8 mouse cellular contexts compared by ENCODE assay signal in the genomic region with DNA sequence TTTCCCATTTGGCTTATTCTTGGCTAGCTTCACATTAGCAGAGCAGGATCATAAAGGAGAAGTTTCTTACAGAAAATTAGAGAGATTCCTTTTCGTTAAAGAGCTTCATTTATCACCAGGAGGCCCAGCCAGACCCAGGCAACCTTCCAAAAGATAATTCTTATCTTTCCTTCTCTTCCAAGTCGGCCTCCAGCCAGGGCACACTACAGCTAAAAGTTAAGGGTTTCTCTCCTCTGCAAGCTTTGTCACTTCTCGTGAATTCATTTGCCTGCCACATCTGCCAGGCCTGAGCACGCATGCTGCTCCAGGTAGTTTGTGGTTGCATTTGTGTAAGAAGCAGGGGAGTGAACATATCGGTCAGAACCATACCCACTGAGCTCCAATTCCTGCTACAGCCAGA. TPM values are rescaled to one million over a fixed set of nuclear protein-coding genes. Genes with fewer than 3 reads are reported as not detected.
DNase-seq lines count a peak whose midpoint lies in the region; ATAC-seq and TF ChIP-seq lines count a peak whose summit lies in the region.

No protein-coding gene starts in this region.

- H3K9ac ChIP-seq in forebrain, embryonic 16.5 days (replicated peaks; ENCODE audit: low read depth, low read length) = 0 out of 2 replicates have a peak overlapping the region, but pooled peaks have one; percentile 91
- no peak overlapping the region for H3K9ac ChIP-seq in limb, embryonic 14.5 days (ENCODE audit: low read depth, low read length, severe bottlenecking)

- no peak for TF ChIP-seq POLR2A in limb, embryonic 14.5 days (IDR thresholded peaks at IDR 0.05; ENCODE audit: borderline replicate concordance, extremely low read depth, insufficient read depth, insufficient read length)

- H3K27ac ChIP-seq in forebrain, embryonic 16.5 days (ENCODE audit: low read length) = no peak overlapping the region
- no peak overlapping the region for H3K27ac ChIP-seq in limb, embryonic 14.5 days (replicated peaks; ENCODE audit: low read depth, low read length)

- no peaks in the 10 kb centered on the region for H3K9me3 ChIP-seq in forebrain, embryonic 16.5 days (ENCODE audit: control insufficient read depth, low read length)
- no peaks in the 10 kb centered on the region for H3K9me3 ChIP-seq in limb, embryonic 14.5 days (ENCODE audit: control insufficient read depth, low read length)

- whole genome bisulfite sequencing in forebrain, embryonic 16.5 days = 50% methylated on average over 5 of the region's 5 CpGs
- WGBS in limb, embryonic 14.5 days = 62% methylated on average over 5 of the region's 5 CpGs

- no peak overlapping the region for H3K4me3 ChIP-seq in forebrain, embryonic 16.5 days (replicated peaks; ENCODE audit: low read length)
- H3K4me3 ChIP-seq in limb, embryonic 14.5 days (replicated peaks; ENCODE audit: low read length) = peak overlapping the region; percentile 81; the same call in 1 of the 2 replicates

- H3K4me1 ChIP-seq in forebrain, embryonic 16.5 days (replicated peaks; ENCODE audit: control insufficient read depth, insufficient read depth, low read length) = peaks cover 11% of the 10 kb centered on the region
- H3K4me1 ChIP-seq in limb, embryonic 14.5 days (ENCODE audit: control insufficient read depth, insufficient read depth, low read length) = peaks cover 6% of the 10 kb centered on the region

- no peak for ATAC-seq in forebrain, embryonic 16.5 days
- ATAC-seq in limb, embryonic 14.5 days (ENCODE audit: low FRiP score, low read depth) = no peak
- no peak for ATAC-seq in CD4-positive, CD25-positive, alpha-beta regulatory T cell, adult 4 months

- H3K4me2 ChIP-seq in forebrain, embryonic 16.5 days (ENCODE audit: low read length) = peak overlapping the region; percentile 75
- no peak overlapping the region; the same call in 1 of the 2 replicates for H3K4me2 ChIP-seq in limb, embryonic 14.5 days (replicated peaks; ENCODE audit: low read depth, low read length, severe bottlenecking)

- peak; percentile 25 for DNase-seq in ovary, postnatal 36 days (ENCODE audit: low spot score)
- no peak for DNase-seq in ovary, postnatal 10 days (ENCODE audit: low spot score)
- no peak for DNase-seq in limb, embryonic 14.5 days (ENCODE audit: low spot score)
- peak; percentile 61 to 66 for DNase-seq in spleen, postnatal 4 days (ENCODE audit: low spot score in 2 of 2)
- DNase-seq in retina, embryonic 14.5 days (ENCODE audit: low spot score) = no peak
- no peak for DNase-seq in left cerebral cortex, postnatal 25 days (ENCODE audit: low spot score in 2 of 2)

- intact Hi-C loops in left cerebral cortex, postnatal 25 days (cut with DNase I) = loop anchor here (10.0 kb wide), 1 partner anchor 1054 kb away; no protein-coding TSS in a partner anchor

- H3K27me3 ChIP-seq in forebrain, embryonic 16.5 days (replicated peaks; ENCODE audit: control insufficient read depth, insufficient read depth, low read length) = no peaks in the 10 kb centered on the region
- H3K27me3 ChIP-seq in limb, embryonic 14.5 days (ENCODE audit: control insufficient read depth, insufficient read depth, low read length) = no peaks in the 10 kb centered on the region

- H3K36me3 ChIP-seq in forebrain, embryonic 16.5 days (ENCODE audit: control insufficient read depth, insufficient read depth) = 0 out of 2 replicates have a peak, but pooled peaks cover under 1% of the 10 kb centered on the region
- H3K36me3 ChIP-seq in limb, embryonic 14.5 days (ENCODE audit: control insufficient read depth, insufficient read depth, low read length) = peaks cover 13% of the 10 kb centered on the region

RNA-seq across cellular contexts. Expression of gene Cpox, which starts 0.8 kb away (rescaled TPM):
- polyA plus RNA-seq in forebrain, embryonic 16.5 days (2015; fragmentation: Nextera tagmentation; extraction: Ambion mirVana) = 8.5 and 11.1 TPM in 2 replicates
- 20.3 TPM in 2 replicates for polyA plus RNA-seq in limb, embryonic 14.5 days (2012; rRNA removed)
- 22.3 and 24.4 TPM in 2 replicates for polyA plus RNA-seq in limb, embryonic 14.5 days (2014; fragmentation: Nextera tagmentation; extraction: Ambion mirVana)
- polyA plus RNA-seq in CD4-positive, CD25-positive, alpha-beta regulatory T cell, adult 4 months (2017; shearing (Covaris generic)) = 10 to 100 TPM; 48.3 to 55.6 TPM
- total RNA-seq in left cerebral cortex, postnatal 25 days (2021) = 10 to 100 TPM; 40.2 to 40.4 TPM

RNA-seq across cellular contexts. Expression of gene E330017A01Rik, which starts 30.7 kb away (rescaled TPM):
- polyA plus RNA-seq in forebrain, embryonic 16.5 days (2015; fragmentation: Nextera tagmentation; extraction: Ambion mirVana) = not detected in 2 replicates
- not detected in 2 replicates for polyA plus RNA-seq in limb, embryonic 14.5 days (2012; rRNA removed)
- polyA plus RNA-seq in limb, embryonic 14.5 days (2014; fragmentation: Nextera tagmentation; extraction: Ambion mirVana) = not detected in 2 replicates
- polyA plus RNA-seq in CD4-positive, CD25-positive, alpha-beta regulatory T cell, adult 4 months (2017; shearing (Covaris generic)) = not detected
- not detected for total RNA-seq in left cerebral cortex, postnatal 25 days (2021)

RNA-seq across cellular contexts. Expression of gene Gpr15, which starts 49.6 kb away (rescaled TPM):
- not detected in 2 replicates for polyA plus RNA-seq in forebrain, embryonic 16.5 days (2015; fragmentation: Nextera tagmentation; extraction: Ambion mirVana)
- 0.05 and 0.06 TPM in 2 replicates for polyA plus RNA-seq in limb, embryonic 14.5 days (2012; rRNA removed)
- polyA plus RNA-seq in limb, embryonic 14.5 days (2014; fragmentation: Nextera tagmentation; extraction: Ambion mirVana) = 0.15 TPM in 1 of 2 replicates, not detected in the other
- polyA plus RNA-seq in CD4-positive, CD25-positive, alpha-beta regulatory T cell, adult 4 months (2017; shearing (Covaris generic)) = 10 to 100 TPM; 35.4 to 55.3 TPM
- not detected for total RNA-seq in left cerebral cortex, postnatal 25 days (2021)

RNA-seq across cellular contexts. Expression of gene Gm813, which starts 52.5 kb away (rescaled TPM):
- not detected in 2 replicates for polyA plus RNA-seq in forebrain, embryonic 16.5 days (2015; fragmentation: Nextera tagmentation; extraction: Ambion mirVana)
- not detected in 2 replicates for polyA plus RNA-seq in limb, embryonic 14.5 days (2012; rRNA removed)
- not detected in 2 replicates for polyA plus RNA-seq in limb, embryonic 14.5 days (2014; fragmentation: Nextera tagmentation; extraction: Ambion mirVana)
- polyA plus RNA-seq in CD4-positive, CD25-positive, alpha-beta regulatory T cell, adult 4 months (2017; shearing (Covaris generic)) = not detected
- total RNA-seq in left cerebral cortex, postnatal 25 days (2021) = not detected

RNA-seq across cellular contexts. Expression of gene Cldnd1, which starts 58.4 kb away (rescaled TPM):
- polyA plus RNA-seq in forebrain, embryonic 16.5 days (2015; fragmentation: Nextera tagmentation; extraction: Ambion mirVana) = 118 and 119 TPM in 2 replicates
- 107 and 125 TPM in 2 replicates for polyA plus RNA-seq in limb, embryonic 14.5 days (2012; rRNA removed)
- 137 and 145 TPM in 2 replicates for polyA plus RNA-seq in limb, embryonic 14.5 days (2014; fragmentation: Nextera tagmentation; extraction: Ambion mirVana)
- polyA plus RNA-seq in CD4-positive, CD25-positive, alpha-beta regulatory T cell, adult 4 months (2017; shearing (Covaris generic)) = 100 to 1,000 TPM; 201 to 243 TPM
- total RNA-seq in left cerebral cortex, postnatal 25 days (2021) = 100 to 1,000 TPM in 1 of 2 experiments, 10 to 100 TPM in 1; 96.8 to 103 TPM

Comparison
In these comparisons a context has a peak if more than half of its experiments do, and no peak if none do; other contexts are left out.
1. DNase-seq: peak in ovary, postnatal 36 days (single experiment) and spleen, postnatal 4 days (2 of 2); none in ovary, postnatal 10 days (single experiment), limb, embryonic 14.5 days (single experiment), retina, embryonic 14.5 days (single experiment) and left cerebral cortex, postnatal 25 days (0 of 2).
2. RNA of gene Gpr15, which starts 49.6 kb away (polyA plus RNA-seq): 35.4 to 55.3 TPM in CD4-positive, CD25-positive, alpha-beta regulatory T cell, adult 4 months; 0.05 to 0.15 TPM in limb, embryonic 14.5 days and not detected in forebrain, embryonic 16.5 days; every median in the first group is over 10 times any median in the second.